Mouse (Mus musculus): ENCODE data around the gene Elmo3. TPM values are rescaled to one million over a fixed set of nuclear protein-coding genes. Genes with fewer than 3 reads are reported as not detected.

The Elmo3 gene
- polyA plus RNA-seq (2012): 1.5 and 2.0 TPM in 2 replicates

DNA sequence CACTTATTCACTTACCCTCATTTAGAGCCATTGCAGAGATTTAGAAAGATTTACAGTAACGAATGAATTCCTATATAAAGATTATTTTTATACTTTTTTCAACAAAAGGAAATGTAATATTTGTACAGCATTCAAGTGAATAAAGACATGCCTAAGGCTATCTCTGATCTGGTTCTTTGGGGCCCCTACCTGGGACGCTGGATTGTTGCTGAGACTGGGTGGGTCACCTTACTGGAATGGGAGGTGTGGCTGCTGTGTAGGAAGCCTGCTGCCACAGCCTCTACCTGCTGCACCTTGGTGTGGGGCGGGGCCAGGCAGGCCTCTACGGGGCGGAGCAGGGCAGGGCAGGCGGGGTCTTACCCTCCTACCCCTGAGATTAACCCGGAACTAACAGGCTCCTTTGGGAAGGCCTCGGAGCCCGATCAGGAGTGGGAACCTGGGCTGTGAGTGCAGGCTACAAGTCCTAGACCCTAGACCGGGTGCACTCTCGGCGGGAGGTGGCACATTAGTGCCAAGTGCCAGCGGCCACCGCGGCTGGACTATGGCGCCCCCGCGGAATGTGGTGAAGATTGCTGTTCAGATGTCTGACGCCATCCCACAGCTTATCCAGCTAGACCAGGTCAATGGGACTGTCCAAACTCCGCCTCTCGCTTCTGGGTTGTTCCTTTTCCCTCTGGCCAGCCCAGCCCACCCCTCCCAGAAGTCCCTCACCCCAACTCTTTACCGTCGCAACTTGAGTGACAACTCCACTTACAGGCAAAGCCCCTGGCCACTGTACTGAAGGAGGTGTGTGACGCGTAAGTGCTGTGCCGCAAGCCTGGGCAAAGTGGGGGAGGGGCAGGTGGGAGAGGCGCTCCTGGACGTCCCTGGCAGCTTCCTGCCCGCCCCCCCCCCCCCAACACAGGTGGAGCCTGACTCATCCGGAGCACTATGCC is at the start of gene Elmo3:
TSS of gene Elmo3 (plus strand) at position 391 of the 935 bp plus-strand sequence.

DNA sequence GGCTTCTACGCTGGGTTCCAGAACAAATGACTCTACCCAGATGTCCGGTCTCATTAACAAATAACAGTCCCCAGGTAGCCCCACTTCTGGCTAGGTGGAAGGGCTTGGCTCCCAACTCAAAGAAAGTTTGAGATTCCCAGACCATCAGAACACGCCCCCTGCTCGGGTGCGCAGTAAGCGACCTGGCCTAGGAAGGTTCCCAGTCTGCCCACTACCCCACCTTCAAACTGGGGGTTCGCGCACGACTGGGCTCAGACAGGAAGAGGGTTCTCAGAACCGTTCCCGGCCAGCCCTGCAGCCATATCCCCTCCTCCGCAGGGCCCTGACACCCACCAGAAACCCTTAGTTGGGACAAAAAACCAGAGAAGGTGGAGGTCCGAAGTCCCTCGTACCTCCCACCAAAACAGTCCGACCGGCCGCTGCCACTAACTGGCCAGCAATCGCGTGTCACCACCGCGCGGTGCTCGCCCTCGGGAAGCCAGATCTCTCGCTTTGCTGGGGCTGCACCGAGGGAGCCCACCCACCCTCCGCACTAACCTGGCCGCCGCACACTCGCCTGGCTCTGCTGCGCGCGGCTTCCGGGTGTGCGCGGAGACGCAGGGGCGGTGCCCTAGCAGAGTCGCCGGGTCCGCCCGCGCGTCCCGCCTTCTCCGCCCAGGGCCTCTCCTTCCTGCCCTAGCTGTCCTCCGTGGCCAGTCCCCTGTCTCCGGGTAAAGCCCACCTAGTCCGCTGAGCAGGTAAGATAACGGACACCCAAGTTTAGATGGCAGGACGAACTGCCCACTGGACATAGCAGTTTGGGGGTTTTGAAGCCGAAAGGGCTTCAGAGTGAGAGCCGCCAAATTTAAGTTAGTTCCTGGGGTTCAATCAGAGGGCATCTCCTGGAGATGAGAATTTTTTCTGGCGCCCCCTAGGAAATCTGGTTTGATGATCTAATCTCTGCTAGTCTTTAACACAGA is 41.1 kb upstream of the Elmo3 start, which contains the start of the genes Tradd and Fbxl8:
TSS of gene Tradd (minus strand) at position 586 of the 959 bp plus-strand sequence.
TSS of gene Fbxl8 (plus strand) at position 625 of the 959 bp plus-strand sequence.

DNA sequence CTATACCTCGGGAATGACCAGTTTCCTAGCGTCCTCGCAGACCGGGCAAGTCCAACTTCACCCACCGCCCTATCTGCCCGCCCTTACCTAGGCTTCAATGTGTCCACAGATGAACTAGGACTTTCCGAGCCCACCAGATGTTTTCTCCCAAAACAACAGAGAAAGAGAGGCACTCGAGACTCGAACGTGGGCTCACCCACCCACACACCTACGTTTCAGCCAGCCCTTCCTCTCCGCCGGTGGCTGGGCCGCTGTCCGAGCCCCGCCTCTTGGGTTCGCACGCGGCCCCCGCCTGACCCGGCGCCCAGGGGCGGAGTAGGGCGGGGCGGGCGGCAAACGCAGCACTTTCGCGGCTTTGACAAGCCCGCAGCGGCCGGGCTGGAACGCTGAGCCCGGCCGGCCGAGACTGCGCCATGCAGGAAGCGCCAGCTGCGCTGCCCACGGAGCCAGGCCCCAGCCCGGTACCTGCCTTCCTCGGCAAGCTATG is 35.9 kb upstream of the Elmo3 start, which contains the start of gene Hsf4:
TSS of gene Hsf4 (plus strand) at position 341 of the 487 bp plus-strand sequence.

DNA sequence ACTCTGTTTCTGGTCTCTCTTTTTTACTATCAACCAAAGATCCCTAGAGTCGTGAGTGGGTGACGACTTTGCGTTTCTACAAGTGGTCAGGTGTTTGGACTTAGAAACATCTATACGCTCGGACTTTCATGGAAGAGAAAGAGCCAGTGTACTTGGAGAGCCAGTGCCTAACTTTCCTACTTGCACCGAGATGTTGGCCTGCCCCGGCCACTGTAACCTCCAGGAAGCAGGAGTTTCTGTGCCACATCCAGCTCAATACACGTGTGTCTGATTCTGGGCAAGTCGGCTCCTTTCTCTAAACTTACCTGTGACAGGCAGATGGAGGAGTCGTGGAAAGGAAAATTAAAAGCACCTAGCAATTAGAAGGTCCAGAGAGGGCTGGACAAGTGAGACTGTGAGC is 29.6 kb upstream of the Elmo3 start, which contains the start of gene Nol3:
TSS of gene Nol3 (plus strand) at position 301 of the 400 bp plus-strand sequence.

DNA sequence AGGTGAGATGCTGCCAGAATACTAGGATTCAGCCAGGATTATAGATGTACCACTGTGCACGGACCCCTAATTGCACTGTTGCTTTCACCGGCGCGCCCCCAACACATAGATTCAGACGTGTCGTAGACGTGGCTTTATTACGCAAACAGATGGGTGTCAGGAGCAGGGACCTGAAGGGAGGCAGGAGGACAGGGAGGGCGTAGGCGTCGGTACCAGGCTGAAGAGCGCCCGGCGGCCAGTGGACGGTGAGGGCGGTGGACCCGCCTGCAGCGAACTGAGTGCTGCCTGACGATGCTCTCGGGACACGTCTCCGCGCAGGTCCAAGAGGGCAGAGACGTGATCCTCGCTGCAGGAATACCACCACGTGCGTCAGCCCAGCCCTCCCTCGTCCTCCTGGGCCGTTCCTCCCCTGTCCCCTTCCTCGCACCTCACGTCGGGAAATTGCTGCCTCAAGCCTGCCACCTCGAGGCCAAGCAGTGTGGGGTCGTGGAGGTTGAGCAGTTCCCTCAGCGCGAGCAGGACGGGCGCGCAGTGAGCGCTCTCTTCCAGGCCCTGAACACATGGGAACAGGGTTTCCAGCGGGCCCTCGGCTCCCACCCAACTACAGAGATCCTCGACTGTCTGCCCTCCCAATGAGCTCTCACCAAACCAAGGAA is 15.5 kb upstream of the Elmo3 start, which contains the start of gene 4931428F04Rik:
TSS of gene 4931428F04Rik (minus strand) at position 60 of the 656 bp plus-strand sequence.

DNA sequence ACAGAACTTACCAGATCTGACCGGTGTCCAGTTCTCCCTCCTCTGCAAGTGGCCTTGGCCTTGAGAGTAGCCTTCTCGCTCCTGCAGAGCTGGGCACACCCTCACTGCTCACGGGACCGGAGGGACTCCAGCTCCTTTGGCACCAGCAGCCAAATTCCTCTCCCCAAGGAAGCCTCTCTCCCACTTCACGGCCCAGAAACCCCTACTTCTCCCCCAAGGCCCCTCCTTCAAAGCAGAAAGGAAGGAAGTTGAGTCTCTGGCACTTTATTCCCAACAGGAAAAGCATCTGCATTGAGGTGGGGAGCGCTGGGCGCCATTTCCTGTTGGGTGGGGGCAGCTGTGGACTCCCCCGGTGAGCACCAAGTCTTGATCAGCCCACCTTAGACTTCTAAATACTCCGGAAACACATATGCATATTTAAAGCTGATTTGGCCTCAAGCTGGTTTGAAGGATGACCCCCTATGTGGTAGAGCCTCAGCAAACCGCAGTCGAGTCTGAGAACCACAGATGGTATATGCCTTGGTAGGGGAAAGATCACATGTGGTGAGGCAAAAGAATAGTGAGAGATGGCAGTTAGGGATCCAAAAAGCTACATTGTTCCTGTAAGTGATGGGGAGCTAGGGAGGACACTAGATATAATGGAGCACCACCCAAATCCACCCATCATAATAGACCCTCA is 9.4 kb upstream of the Elmo3 start, which contains the start of gene Exoc3l:
TSS of gene Exoc3l (minus strand) at position 207 of the 679 bp plus-strand sequence.

DNA sequence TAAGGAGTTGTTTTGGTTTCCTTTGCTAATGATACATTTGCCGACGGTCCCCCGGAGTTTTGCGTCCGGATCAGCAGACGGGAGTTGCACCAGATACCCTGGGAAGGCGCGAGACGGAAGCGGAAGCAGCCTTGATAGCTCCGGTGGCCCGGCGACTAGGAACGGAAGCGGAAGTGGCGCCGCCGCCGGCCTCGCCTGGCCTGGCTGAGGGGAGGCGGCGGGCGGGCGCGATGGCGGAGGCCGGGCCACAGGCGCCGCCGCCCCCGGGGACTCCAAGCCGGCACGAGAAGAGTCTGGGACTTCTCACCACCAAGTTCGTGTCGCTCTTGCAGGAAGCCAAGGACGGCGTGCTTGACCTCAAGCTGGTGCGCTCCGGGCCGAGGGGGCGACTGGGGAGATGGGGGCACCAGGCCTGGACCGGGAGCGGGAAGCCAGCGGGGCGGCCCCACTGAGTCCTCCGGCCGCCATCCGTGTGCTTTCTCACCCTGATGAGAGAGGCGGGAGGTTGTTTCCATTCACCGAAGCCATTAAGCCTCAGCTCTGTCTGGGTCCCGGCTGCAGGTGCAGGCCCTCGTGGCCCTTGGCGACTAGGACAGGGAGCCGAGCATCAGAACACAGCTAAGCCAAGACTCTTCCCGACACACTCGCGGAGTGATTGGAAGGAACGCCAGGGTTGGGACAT is 7.7 kb upstream of the Elmo3 start, which contains the start of gene E2f4:
TSS of gene E2f4 (plus strand) at position 153 of the 682 bp plus-strand sequence.

DNA sequence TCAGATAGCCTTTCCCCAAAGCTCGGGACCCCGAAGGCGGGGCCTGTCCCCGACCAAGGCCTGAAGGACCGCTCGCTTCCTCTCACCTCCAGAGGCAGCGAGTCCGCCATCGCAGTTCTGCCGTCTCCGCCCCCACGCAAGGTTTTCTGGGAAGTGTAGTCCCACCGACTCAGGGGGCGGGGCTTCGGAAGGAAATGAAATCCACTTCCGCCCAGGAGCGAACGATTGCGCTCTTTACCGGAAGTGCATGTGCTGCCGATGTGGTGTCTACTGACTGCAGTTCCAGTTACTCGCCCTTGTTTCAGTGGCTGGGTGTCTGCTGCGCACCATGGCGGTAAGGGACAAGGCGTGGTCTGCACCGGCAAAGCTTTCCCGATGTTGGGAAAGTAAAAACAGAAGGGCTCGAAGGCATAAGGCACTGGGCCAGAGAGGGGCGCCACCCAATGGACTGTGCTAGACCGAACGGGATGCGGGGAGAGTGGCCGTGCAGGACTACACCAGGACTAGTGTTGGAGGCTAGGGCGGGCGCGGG is 20.8 kb downstream of the Elmo3 start, which contains the start of the genes Lrrc29 and Tmem208:
TSS of gene Lrrc29 (minus strand) at position 138 of the 532 bp plus-strand sequence.
TSS of gene Tmem208 (plus strand) at position 214 of the 532 bp plus-strand sequence.

DNA sequence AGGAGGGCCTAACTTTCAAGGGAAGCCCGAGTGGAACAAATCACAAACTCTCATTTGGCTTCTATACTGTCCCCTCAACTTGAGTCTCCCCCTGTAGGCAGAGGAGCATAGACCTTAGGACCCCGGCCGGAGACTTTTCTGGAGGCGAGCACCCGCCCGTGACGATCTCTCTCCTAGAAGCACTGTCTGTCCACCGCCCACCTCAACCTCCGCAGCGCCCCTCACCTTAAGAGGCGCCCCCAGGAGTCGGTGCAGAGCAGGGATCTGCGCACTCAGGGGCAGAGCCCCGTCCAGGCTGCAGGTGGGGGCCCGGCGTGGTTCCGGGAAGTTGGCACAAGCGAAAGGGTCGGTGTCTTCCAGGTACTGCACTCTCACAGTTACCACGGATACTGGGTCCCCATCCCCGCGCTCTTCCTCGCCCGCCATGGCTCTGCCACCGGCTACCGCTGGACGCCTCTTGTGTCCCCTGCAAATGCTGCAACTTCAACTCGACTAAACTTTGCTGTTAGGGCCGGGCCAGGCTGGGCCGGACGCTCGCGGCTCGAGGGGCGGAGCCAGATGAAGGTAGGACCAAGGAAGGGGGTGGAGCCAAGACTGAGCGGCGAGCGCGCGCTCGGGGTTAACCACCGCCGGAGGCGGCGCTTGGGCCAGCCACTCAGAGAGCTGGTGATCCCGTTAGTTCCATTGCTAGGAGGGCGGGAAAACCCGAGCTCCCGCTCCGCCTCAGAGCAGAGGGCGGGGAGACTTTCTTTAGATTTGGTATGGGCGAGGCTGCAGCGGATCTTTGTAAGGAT is 42.2 kb downstream of the Elmo3 start, which contains the start of gene Fhod1:
TSS of gene Fhod1 (minus strand) at position 526 of the 794 bp plus-strand sequence.

DNA sequence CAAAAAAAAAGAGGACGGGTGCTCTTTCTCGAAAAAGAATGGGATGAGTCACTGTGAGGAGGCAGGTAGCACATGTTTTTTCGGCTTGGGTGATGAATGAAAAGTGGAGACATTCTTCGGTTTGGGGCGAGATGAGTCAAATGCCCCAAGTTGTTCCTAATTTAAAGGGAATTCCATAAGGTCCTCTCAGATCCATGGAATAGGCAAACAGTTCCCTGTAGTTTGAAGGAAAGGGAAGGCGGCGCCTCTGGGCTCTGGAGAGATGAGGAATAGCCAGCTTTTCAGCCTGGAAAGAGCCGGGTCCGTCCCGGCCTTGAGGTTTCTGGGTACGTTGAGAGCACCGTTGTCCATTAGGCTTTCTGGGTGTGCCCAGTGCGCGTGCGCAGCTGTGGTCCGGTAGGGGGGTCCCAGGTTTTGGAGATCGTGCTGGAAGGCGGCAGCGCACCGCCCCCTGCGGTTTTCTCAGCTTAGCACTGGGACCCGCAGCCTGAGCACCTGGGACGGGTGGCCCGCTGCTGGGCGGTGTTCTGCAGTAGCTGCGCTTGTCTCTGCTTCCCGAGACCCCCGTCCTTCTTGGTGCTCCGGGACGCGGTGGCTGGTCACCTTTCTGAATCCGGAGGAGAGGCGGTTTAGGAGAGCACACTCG is 43.2 kb downstream of the Elmo3 start, which contains the start of gene Slc9a5:
TSS of gene Slc9a5 (plus strand) at position 394 of the 646 bp plus-strand sequence.

Other genes starting within 250 kb of the Elmo3 start
- gene Ces3b, start 221.8 kb upstream of the Elmo3 start, polyA plus RNA-seq (2012): not detected in 2 replicates
- gene Ces4a, start 173.8 kb upstream of the Elmo3 start, polyA plus RNA-seq (2012): not detected in 2 replicates
- gene Cbfb, start 134.9 kb upstream of the Elmo3 start, polyA plus RNA-seq (2012): 37.9 and 39.6 TPM in 2 replicates
- 5.9 and 6.6 TPM in 2 replicates for gene D230025D16Rik, start 80.5 kb upstream of the Elmo3 start, polyA plus RNA-seq (2012)
- 2.3 and 3.5 TPM in 2 replicates for gene B3gnt9, start 50.4 kb upstream of the Elmo3 start, polyA plus RNA-seq (2012)
- gene Tradd, start 41.0 kb upstream of the Elmo3 start, polyA plus RNA-seq (2012): 29.0 and 32.2 TPM in 2 replicates
- gene Fbxl8, start 41.0 kb upstream of the Elmo3 start, polyA plus RNA-seq (2012): 6.1 and 10.2 TPM in 2 replicates
- gene Hsf4, start 35.8 kb upstream of the Elmo3 start, polyA plus RNA-seq (2012): 0.05 and 0.12 TPM in 2 replicates
- gene Nol3, start 29.5 kb upstream of the Elmo3 start, polyA plus RNA-seq (2012): 0.22 TPM in 1 of 2 replicates, not detected in the other
- gene 4931428F04Rik, start 15.7 kb upstream of the Elmo3 start, polyA plus RNA-seq (2012): 3.8 and 4.6 TPM in 2 replicates
- gene Exoc3l, start 9.5 kb upstream of the Elmo3 start, polyA plus RNA-seq (2012): 5.4 and 6.5 TPM in 2 replicates
- gene E2f4, start 7.9 kb upstream of the Elmo3 start, polyA plus RNA-seq (2012): 60.7 and 71.9 TPM in 2 replicates
- 1.2 and 1.3 TPM in 2 replicates for gene Lrrc29, start 20.7 kb downstream of the Elmo3 start, polyA plus RNA-seq (2012)
- 23.7 and 24.6 TPM in 2 replicates for gene Tmem208, start 20.8 kb downstream of the Elmo3 start, polyA plus RNA-seq (2012)
- 23.7 and 27.7 TPM in 2 replicates for gene Fhod1, start 42.4 kb downstream of the Elmo3 start, polyA plus RNA-seq (2012)
- gene Slc9a5, start 43.2 kb downstream of the Elmo3 start, polyA plus RNA-seq (2012): 2.1 and 2.9 TPM in 2 replicates
- gene Plekhg4, start 67.7 kb downstream of the Elmo3 start, polyA plus RNA-seq (2012): 0.06 and 0.10 TPM in 2 replicates
- gene Kctd19, start 107.9 kb downstream of the Elmo3 start, polyA plus RNA-seq (2012): not detected in 2 replicates
- gene Lrrc36, start 108.0 kb downstream of the Elmo3 start, polyA plus RNA-seq (2012): 0.42 and 0.69 TPM in 2 replicates
- 1.6 and 2.3 TPM in 2 replicates for gene Tppp3, start 165.9 kb downstream of the Elmo3 start, polyA plus RNA-seq (2012)
- gene Zdhhc1, start 191.3 kb downstream of the Elmo3 start, polyA plus RNA-seq (2012): 15.9 and 23.7 TPM in 2 replicates
- 0.16 TPM in 1 of 2 replicates, not detected in the other for gene Hsd11b2, start 213.2 kb downstream of the Elmo3 start, polyA plus RNA-seq (2012)